ENCODE assay signal across 27 mouse cellular contexts in the genomic region with DNA sequence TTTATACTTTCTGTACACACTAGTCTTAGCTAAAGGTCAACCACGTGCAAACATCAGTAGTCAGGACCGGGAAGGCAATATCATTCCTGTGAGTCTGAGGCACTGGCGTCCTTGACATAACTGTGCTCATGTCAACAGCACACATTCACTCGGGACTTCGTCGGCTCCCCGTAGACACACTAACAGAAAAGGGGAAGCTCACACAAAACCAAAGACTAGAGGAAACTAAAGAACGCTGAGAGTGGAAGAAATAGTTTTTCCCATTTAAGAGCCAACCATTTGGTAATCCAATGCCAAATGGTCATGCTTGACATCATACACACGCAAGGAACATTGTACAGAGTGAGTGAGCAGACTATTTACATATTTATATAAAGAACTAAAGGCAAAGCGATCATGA.
"Had no signal": no experiment of that assay in that cellular context is flagged by ENCODE, and none has a peak within 500 bp of the region (broad histone marks: within the 10 kb centered on the region; RNA-seq: fewer than 3 reads in every experiment).

No protein-coding gene starts in this region.

- ATAC-seq: hindbrain, embryonic 16.5 days; inflammation-experienced regulatory T-cells, adult 6 months; intestine, embryonic 15.5 days; intestine, postnatal 0 days had no signal

- H3K4me1 ChIP-seq: heart, embryonic 13.5 days; heart, embryonic 15.5 days; hindbrain, embryonic 10.5 days; hindbrain, embryonic 12.5 days; intestine, embryonic 15.5 days; limb, embryonic 10.5 days; limb, embryonic 12.5 days; liver, embryonic 13.5 days; liver, embryonic 15.5 days had no signal

- H3K9me3 ChIP-seq: heart, embryonic 13.5 days; heart, embryonic 15.5 days; hindbrain, embryonic 10.5 days; hindbrain, embryonic 12.5 days; intestine, embryonic 15.5 days; limb, embryonic 10.5 days; limb, embryonic 12.5 days; liver, embryonic 13.5 days; liver, embryonic 15.5 days had no signal

- H3K4me3 ChIP-seq: heart, adult 2 months; heart, embryonic 13.5 days; heart, embryonic 15.5 days; hindbrain, embryonic 10.5 days; hindbrain, embryonic 12.5 days; intestine, embryonic 15.5 days; layer of hippocampus, adult 2 months; left cerebral cortex, adult 2 months; limb, embryonic 10.5 days; limb, embryonic 12.5 days; liver, embryonic 13.5 days; liver, embryonic 15.5 days had no signal

- H3K36me3 ChIP-seq: heart, embryonic 13.5 days; heart, embryonic 15.5 days; hindbrain, embryonic 10.5 days; hindbrain, embryonic 12.5 days; intestine, embryonic 15.5 days; limb, embryonic 10.5 days; limb, embryonic 12.5 days; liver, embryonic 13.5 days; liver, embryonic 15.5 days had no signal

- DNase-seq: gastrocnemius, postnatal 14 days; gastrocnemius, postnatal 36 days; heart, adult 11 months; heart, adult 2 months; heart, postnatal 14 days; heart, postnatal 36 days; kidney, adult 18-20 months; kidney, adult 8-10 months; kidney, postnatal 10 days; kidney, postnatal 25 days; kidney, postnatal 4 days; liver, embryonic 13.5 days had no signal

- H3K4me2 ChIP-seq: heart, embryonic 11.5 days; heart, embryonic 13.5 days; heart, embryonic 15.5 days; hindbrain, embryonic 12.5 days; hindbrain, embryonic 14.5 days; intestine, embryonic 15.5 days; limb, embryonic 12.5 days; liver, embryonic 13.5 days; liver, embryonic 15.5 days had no signal

- H3K27ac ChIP-seq: heart, adult 2 months; heart, embryonic 13.5 days; heart, embryonic 15.5 days; hindbrain, embryonic 10.5 days; hindbrain, embryonic 12.5 days; hindbrain, embryonic 14.5 days; intestine, embryonic 15.5 days; layer of hippocampus, adult 2 months; left cerebral cortex, adult 2 months; limb, embryonic 10.5 days; limb, embryonic 12.5 days; liver, embryonic 13.5 days; liver, embryonic 15.5 days had no signal

- H3K27me3 ChIP-seq: heart, embryonic 13.5 days; heart, embryonic 15.5 days; hindbrain, embryonic 12.5 days; intestine, embryonic 15.5 days; limb, embryonic 12.5 days; liver, embryonic 13.5 days; liver, embryonic 15.5 days had no signal

- H3K9ac ChIP-seq: heart, embryonic 13.5 days; heart, embryonic 15.5 days; hindbrain, embryonic 12.5 days; hindbrain, embryonic 14.5 days; intestine, embryonic 15.5 days; limb, embryonic 12.5 days; liver, embryonic 13.5 days; liver, embryonic 15.5 days had no signal
